Mouse (Mus musculus) ovary, postnatal 14 days (tissue): ENCODE measurements around the gene Trim10.
"Not testable (repeated sequence)": the region's sequence is repeated elsewhere in the genome, so short reads cannot be mapped to it uniquely, and the experiment has no call there.

ENCODE experiments used
- DNase-seq: peaks from one replicate; pipeline ENCODE4 v3.0.0; 2022; ENCODE audit warnings: low spot score

Trim10 gene

DNA sequence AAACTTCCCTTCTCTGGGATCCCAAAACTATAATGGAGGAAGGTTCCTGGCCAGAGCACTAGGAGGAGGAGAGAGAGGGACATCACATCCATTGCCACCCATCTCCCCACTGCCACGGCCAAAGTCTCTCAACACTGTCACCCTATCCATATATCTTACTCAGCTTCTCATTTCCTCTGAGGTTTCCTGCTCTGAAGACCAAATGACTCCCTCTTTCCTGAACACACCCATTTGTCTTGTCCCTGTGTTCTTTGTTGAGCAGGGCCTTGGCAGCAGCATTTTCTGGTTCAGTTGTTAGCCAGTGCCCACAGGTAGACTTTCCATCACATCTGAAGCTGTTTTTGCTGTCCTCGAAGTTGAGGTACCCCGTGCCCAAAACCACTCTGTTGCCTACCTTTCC is 11.2 kb upstream of the Trim10 start:
- DNase-seq: no peak

DNA sequence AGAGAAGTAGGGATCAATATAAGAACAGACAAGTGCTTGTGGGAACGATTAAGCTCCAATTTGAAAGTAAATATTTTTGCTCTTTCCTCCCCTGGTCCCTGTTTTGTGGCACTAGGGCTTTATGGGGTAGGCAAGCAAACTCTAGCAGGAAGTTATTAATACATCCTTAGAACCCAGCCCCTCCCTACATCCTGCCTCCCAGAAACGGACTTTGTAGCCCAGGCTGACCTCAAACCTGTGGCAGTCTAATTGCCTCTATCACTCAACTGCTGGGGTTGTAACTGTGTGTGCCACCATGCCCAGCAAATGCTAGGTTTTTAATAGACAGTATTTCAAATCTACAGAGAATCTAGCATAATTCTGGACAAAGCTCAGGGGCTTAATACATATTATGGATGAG is 7.7 kb upstream of the Trim10 start:
- no peak for DNase-seq

DNA sequence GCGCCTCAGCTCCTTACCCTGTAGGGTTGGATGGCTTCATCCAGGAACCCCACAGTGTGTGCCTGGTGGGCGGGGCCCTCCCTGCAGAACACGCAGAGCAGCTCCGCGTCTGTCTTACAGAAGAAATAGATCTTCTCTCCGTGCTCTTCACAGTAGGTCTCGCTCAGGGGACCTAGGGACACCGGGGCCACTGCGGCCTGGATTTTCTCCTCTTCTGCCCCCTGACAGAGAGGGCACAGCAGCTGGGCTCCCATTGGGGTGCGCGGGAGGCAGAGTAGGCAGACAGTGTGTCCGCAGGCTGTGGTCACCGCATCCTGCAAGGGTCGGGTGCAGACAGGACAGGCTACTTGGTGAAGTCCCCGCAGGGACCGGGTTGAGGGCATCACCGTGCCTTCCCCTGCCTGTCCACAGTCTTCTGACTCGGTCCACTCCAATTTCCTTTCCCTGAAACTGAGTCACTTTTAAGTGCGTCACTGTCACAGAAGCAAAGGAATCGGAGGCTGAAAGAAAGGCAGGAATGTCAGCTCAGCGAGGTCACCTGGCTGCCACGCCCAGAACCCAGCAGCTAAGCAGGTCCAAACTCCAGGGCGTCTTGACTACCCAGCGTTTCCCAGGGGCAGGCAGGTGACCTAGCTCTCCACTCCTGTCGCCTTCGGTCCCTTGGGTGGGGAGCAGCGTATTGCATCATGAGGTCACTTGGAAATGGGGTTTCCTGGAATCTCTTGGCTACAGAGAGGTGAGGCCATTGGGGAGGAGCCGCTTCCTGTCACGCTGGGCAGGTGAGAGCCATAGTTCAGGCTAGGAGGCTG is 2.5 kb upstream of the Trim10 start, which contains the start of gene Trim15:
Gene Trim15, minus strand, starts transcription at position 492 of the 809 bp plus-strand sequence.
- no peak for DNase-seq

GRCm38 (mm10) chr17:36868836-36869235 is 538 bp upstream of the Trim10 start:
- no peak for DNase-seq

- no peak for DNase-seq
Measured at GRCm38 (mm10) chr17:36869955-36870810, 809 bp downstream of the Trim10 start.

DNA sequence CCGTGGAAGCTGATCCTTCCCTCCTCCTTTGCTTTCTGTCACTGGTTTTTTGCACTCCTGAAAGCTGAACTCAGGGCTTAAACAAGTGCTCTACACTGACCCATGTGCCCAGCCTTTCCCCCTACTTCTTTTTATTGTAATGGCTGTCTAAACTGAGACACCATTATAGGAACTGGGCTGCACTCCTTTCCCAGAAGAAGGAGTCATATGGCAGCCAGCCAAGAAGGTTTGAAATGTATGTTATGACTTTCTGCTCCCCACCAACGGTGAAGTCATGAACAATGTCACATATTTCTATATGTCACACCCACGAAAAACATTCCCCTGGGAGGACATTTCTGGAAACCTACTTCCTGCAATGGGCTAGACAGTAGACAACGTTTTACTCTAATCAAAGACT is 5.3 kb downstream of the Trim10 start:
- no peak for DNase-seq

- no peak for DNase-seq
Measured at GRCm38 (mm10) chr17:36883350-36883749, 14.0 kb downstream of the Trim10 start.

DNA sequence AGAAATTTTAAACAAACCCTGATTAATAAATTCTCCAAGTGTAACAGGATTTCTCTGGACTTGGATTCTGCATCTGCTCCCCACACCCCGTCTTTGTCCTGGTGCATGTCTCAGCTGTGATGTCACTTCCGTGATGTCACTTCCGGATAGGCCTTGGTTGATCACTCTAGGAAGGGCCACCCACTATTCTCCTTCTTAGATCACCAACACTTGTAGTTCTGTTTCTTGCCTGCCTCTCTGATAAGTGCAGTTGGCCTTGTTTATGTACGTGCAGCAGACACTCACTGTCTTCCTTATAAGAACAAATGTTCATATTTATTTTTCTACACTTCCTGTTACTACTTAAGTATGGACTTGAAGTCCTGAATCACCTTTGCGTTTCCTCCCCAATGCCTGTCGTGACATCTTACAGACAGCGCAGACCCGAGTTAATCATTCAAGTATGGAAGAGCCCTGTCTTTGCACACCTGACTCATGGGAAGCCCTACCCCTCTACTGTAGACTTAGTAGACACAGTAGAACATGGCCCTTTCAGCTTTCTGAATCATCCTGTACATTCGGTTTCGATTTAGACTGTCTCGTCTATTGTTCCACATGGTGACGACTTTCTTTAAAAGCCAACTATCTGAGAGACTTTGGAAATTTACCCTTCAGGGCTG is 15.9 kb downstream of the Trim10 start:
- DNase-seq: no peak

GRCm38 (mm10) chr17:36890073-36890903 is 20.9 kb downstream of the Trim10 start, which contains the start of gene Trim40:
Trim40 (minus strand) TSS chr17:36890123.
- no peak for DNase-seq

DNA sequence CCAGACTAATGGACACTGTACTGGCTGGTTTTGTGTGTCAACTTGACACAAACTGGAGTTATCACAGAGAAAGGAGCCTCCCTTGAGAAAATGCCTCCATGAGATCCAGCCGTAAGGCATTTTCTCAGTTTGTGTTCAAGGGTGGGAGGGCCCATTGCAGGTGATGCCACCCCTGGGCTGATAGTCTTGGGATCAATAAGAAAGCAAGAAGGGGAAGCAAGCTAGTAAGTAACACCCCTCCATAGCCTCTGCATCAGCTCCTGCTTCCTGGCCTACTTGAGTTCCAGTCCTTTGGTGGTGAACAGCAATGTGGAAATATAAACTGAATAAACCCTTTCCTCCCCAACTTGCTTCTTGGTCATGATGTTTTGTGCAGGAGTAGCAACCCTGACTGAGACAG is 22.1 kb downstream of the Trim10 start:
- not testable (repeated sequence) for DNase-seq

DNA sequence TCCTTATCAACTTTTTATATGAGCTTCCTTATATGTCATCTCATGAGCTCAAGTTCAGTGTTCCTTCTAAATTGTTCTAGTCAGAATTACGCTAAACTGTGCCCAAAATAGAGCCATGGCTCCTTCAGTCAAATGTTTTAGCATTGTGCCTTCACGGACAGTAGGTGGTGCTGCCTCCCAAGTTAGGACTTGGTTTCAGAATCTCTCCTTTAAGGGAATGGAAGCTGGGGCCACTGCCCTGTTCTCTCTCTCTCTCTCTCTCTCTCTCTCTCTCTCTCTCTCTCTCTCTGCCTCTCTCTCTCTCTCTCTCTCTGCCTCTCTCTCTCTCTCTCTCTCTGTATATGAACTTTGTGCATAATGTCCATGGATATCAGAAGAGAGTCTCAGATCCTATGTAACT is 23.0 kb downstream of the Trim10 start:
- DNase-seq: peak; percentile 11

GRCm38 (mm10) chr17:36893387-36893786 is 24.0 kb downstream of the Trim10 start:
- DNase-seq: no peak

GRCm38 (mm10) chr17:36896583-36896982 is 27.2 kb downstream of the Trim10 start:
- peak; percentile 19 for DNase-seq

DNA sequence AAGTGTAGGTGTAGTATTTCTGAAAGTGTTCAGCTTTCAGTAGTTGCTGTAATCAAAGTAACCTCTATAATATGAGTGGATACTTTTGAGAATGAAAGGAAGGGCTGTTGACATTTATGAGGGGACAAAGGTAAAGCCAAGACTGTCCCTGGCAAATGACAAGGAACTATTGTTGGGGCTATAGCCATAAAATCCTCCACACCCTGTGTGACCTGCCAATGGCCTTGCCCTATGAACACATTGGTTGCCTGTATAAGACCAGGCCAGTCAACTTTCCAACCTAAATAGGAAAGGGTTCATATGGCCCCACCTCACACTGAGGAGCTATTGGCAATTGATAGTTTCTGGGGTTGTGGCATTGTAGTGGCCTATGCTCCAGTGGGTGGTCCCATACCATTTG is 27.7 kb downstream of the Trim10 start:
- no peak for DNase-seq

DNA sequence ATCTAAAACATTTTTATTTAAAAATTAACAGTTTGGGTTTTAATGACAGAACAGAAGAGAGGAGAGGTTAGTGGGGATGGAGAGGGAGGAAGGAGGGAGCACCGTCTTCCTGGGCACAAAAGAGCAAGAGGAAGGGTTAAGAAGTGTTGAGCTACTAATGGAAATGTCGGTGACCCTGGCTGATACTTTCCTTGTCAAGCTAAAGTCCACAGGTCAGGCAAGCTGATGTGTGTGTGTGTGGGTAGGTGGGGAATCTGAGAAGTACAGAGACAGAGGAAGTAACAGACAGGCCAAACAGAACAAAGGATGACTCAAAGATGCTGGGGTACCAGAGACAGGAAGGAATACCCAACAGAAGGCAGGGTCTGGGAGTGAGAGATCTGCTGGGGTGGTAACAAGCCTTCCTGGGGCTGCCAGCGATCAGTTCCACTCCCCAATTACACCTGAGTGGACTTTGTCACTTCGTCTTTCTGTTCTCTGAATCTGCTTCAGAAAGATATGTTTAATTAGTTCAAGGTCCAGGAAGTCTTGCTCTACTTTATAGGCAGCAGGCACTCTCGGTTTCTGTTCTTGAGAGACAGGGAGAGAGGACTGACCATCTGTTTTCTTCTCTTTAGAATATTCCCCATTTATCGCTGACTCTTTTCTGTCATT is 28.3 kb downstream of the Trim10 start, which contains the start of gene Trim31:
Gene Trim31, plus strand, starts transcription at position 567 of the 654 bp plus-strand sequence.
- DNase-seq: no peak

GRCm38 (mm10) chr17:36899376-36899775 is 30.0 kb downstream of the Trim10 start:
- DNase-seq: no peak

- DNase-seq: no peak
Measured at GRCm38 (mm10) chr17:36900001-36900400, 30.6 kb downstream of the Trim10 start.

DNA sequence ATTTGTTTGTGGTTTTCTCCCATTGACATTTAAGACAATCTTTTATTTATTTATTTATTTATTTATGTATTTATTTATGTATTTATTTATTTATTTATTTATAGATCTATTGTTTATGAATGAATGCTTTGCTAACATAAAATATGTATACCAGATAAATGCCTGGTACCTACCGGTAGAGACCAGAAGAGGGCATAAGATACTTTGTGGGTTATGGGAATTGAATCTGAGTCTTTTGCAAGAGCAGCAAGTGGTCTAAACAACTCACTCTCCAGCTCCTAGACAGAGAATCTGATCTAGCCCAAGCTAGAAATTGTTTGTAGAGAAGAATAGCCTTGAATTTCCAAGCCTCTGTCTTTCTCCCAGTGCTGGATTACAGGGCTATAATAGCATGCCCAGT is 31.3 kb downstream of the Trim10 start:
- no peak for DNase-seq

DNA sequence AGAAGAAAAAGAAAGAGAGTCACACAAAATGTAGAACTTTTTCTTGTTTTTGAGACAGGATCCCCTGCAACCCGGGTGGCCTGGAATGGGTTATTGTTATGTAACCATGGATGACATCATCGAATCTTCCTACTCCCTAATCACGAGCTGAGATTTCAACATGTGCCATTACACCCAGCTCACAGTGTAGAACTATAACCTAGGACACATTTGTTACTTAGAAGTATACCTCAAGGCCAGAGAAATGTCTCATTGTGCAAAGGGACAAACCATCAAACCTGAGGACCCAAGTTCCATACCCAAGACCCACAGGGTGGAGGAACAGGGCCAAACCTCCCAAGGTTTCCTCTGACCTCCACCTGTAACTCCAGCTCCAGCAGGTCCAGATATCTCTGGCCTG is 34.3 kb downstream of the Trim10 start:
- DNase-seq: no peak

DNA sequence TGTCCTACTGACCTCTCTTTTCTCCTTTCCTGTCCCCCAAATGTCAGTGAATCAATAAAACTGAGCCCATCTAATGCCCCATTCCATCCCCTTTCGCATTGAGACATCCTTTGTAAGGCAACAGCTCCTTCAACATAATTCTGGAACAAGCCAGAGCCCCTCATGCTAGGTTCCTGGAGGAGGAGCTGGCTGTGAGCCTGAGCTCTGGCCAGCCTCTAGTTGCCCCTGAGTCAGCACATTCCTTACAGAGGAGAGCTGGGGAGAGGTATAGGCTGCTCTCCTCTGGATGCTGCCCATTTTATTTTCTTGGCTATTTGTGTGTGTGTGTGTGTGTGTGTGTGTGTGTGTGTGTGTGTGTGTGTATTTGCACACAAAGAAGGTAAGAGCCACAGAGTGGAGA is 38.9 kb downstream of the Trim10 start:
- no peak for DNase-seq

DNA sequence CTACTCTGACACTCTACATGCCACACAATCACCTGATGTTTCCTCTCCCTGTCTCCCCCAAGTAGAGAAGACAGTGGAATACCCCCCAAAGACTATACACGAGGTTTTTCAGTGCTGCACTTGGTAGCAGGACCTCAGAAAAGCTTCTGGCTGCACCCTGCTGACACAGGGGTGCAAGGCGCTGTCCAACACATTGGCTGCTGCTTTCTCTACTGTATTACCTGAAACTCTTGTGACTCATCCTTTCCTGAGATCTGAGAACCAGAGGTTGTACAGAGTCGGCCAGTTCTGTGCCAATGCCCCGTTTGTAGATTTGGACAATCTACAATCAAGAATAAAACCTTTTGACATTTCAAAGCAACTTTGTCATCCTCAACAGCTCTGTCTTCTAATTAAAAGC is 40.4 kb downstream of the Trim10 start:
- no peak for DNase-seq
